Mouse (Mus musculus): ENCODE results near the gene Mtnr1b. TPM values are rescaled to one million over a fixed set of nuclear protein-coding genes. Genes with fewer than 3 reads are reported as not detected.

The Mtnr1b gene
- polyA plus RNA-seq, 2 experiments = not detected

DNA sequence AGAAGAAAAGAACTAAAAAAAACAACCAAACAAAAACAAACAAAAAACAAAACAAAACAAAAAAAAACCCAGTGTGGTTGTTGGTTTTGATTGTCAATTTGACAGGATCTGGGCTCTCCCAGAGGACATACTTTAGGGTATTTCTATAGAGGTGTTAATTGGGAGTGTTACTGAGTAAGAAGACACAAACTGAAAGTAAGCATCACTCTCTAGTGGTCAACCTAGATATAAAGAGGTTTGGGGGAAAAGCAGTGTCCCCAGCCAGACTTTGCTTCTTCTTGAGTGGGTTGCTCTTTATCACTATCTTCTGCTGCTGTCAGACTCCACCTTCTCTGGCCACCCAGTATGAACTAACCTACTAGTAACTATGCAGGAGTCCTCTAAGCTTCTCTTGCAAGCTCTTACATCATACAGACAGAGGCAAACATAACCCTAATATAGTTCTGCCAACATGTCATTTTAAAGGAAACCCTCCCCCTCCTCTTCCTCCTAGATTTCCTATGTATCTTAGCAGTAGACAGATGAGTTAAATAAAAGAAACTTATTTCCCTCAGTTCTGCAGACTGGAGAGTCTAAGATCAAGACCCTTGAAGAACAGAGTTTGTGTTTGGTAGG is 71.8 kb downstream of the Mtnr1b start:
- Histone ChIP-seq H3K27me3 (ENCODE audit: control insufficient read depth, insufficient read depth, low read length) (no peaks in the 10 kb centered on the region), H3K9ac (ENCODE audit: low read depth, low read length, severe bottlenecking) (no peak overlapping the region), H3K4me1 (ENCODE audit: control insufficient read depth, insufficient read depth, low read length) (no peaks in the 10 kb centered on the region), H3K36me3 (ENCODE audit: control insufficient read depth, insufficient read depth, low read length) (no peaks in the 10 kb centered on the region), H3K4me2 (replicated peaks; ENCODE audit: low read depth, low read length, severe bottlenecking) (no peak overlapping the region), H3K4me3 (replicated peaks; ENCODE audit: low read length) (no peak overlapping the region), H3K9me3 (ENCODE audit: control insufficient read depth, low read length) (no peaks in the 10 kb centered on the region), H3K27ac (replicated peaks; ENCODE audit: low read depth, low read length) (no peak overlapping the region)
- DNase-seq (ENCODE audit: low spot score) (no peak), ATAC-seq (ENCODE audit: low FRiP score, low read depth) (no peak)
- TF ChIP-seq POLR2A (IDR thresholded peaks at IDR 0.05; ENCODE audit: borderline replicate concordance, extremely low read depth, insufficient read depth, insufficient read length) = no peak

DNA sequence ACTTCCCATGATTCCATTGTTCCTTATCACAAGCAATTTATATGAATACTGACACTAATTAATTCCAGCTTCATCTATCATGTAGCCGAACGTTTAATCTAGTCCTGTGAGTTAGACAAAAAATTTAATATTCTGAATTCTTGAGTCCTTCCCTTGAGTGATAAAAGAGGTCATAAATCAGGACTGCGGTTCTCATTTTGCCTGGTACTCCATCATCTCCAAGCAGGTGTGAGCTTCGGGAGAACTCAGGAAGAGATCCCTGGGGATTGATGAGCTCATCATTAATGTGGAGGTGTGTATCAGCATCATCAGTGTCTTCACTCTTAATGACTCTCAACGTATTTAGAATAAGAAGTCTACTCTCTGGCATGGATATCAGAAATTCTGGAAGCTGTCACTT is 74.0 kb downstream of the Mtnr1b start:
- Histone ChIP-seq H3K36me3 (ENCODE audit: control insufficient read depth, insufficient read depth, low read length) (no peaks in the 10 kb centered on the region), H3K4me3 (replicated peaks; ENCODE audit: low read length) (no peak overlapping the region), H3K4me1 (ENCODE audit: control insufficient read depth, insufficient read depth, low read length) (no peaks in the 10 kb centered on the region), H3K4me2 (replicated peaks; ENCODE audit: low read depth, low read length, severe bottlenecking) (no peak overlapping the region), H3K9ac (ENCODE audit: low read depth, low read length, severe bottlenecking) (no peak overlapping the region), H3K27ac (replicated peaks; ENCODE audit: low read depth, low read length) (no peak overlapping the region), H3K27me3 (ENCODE audit: control insufficient read depth, insufficient read depth, low read length) (no peaks in the 10 kb centered on the region), H3K9me3 (ENCODE audit: control insufficient read depth, low read length) (no peaks in the 10 kb centered on the region)
- WGBS = 77% methylated on average over 5 of the region's 5 CpGs
- no peak for TF ChIP-seq POLR2A (IDR thresholded peaks at IDR 0.05; ENCODE audit: borderline replicate concordance, extremely low read depth, insufficient read depth, insufficient read length)
- ATAC-seq (ENCODE audit: low FRiP score, low read depth) = no peak
- no peak for DNase-seq (ENCODE audit: low spot score)

DNA sequence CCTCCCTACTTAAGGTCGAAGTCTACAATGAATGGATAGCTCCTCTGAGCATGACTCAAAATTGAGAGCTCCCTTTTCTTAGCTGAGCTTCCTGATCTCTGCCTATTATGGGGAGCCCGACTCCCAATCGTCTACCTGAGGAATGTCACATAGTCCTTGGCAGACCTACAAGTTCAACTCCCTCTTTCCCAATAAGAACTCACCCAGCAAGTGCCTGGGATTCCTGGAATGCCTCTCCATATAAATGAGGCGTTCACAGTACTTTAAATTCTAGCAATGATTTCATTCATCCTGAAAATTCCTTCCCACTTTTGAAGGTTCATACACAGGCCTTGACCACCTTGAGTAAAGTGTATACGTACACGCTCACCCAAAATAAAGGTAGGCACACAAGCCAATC is 79.9 kb downstream of the Mtnr1b start:
- Histone ChIP-seq H3K9ac (ENCODE audit: low read depth, low read length, severe bottlenecking) (no peak overlapping the region), H3K4me1 (ENCODE audit: control insufficient read depth, insufficient read depth, low read length) (no peaks in the 10 kb centered on the region), H3K27me3 (ENCODE audit: control insufficient read depth, insufficient read depth, low read length) (no peaks in the 10 kb centered on the region), H3K4me3 (replicated peaks; ENCODE audit: low read length) (no peak overlapping the region), H3K9me3 (ENCODE audit: control insufficient read depth, low read length) (no peaks in the 10 kb centered on the region), H3K27ac (replicated peaks; ENCODE audit: low read depth, low read length) (no peak overlapping the region), H3K36me3 (ENCODE audit: control insufficient read depth, insufficient read depth, low read length) (no peaks in the 10 kb centered on the region), H3K4me2 (replicated peaks; ENCODE audit: low read depth, low read length, severe bottlenecking) (no peak overlapping the region)
- no peak for TF ChIP-seq POLR2A (IDR thresholded peaks at IDR 0.05; ENCODE audit: borderline replicate concordance, extremely low read depth, insufficient read depth, insufficient read length)
- DNase-seq (ENCODE audit: low spot score) (no peak), ATAC-seq (ENCODE audit: low FRiP score, low read depth) (no peak)
- WGBS = 63% methylated on average over 6 of the region's 6 CpGs

DNA sequence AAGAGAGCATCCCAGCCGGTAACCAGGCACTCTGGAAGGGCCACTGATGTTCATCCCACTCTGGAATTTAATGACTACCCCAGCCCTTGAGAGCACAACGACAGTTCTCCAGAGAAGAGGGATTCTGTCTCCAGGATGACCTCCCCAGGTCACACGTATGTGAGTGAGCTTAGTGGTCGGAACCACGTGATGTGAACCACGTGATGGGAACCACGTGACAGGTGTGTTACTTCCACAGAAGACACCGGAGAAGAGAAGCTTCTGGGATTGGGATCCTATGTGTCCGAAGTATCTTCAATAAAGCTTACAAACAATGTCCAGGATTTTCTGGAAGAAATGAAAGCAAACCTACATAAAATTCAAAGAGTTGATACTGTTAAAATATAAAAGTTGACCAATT is 82.3 kb downstream of the Mtnr1b start:
- Histone ChIP-seq H3K27me3 (ENCODE audit: control insufficient read depth, insufficient read depth, low read length) (no peaks in the 10 kb centered on the region), H3K9me3 (ENCODE audit: control insufficient read depth, low read length) (no peaks in the 10 kb centered on the region), H3K4me3 (replicated peaks; ENCODE audit: low read length) (no peak overlapping the region), H3K4me1 (ENCODE audit: control insufficient read depth, insufficient read depth, low read length) (no peaks in the 10 kb centered on the region), H3K9ac (ENCODE audit: low read depth, low read length, severe bottlenecking) (no peak overlapping the region), H3K36me3 (ENCODE audit: control insufficient read depth, insufficient read depth, low read length) (no peaks in the 10 kb centered on the region), H3K27ac (replicated peaks; ENCODE audit: low read depth, low read length) (no peak overlapping the region), H3K4me2 (replicated peaks; ENCODE audit: low read depth, low read length, severe bottlenecking) (no peak overlapping the region)
- ATAC-seq (ENCODE audit: low FRiP score, low read depth) (no peak), DNase-seq (ENCODE audit: low spot score) (no peak)
- TF ChIP-seq POLR2A (IDR thresholded peaks at IDR 0.05; ENCODE audit: borderline replicate concordance, extremely low read depth, insufficient read depth, insufficient read length) = no peak
- WGBS = 88% methylated on average over 9 of the region's 9 CpGs

DNA sequence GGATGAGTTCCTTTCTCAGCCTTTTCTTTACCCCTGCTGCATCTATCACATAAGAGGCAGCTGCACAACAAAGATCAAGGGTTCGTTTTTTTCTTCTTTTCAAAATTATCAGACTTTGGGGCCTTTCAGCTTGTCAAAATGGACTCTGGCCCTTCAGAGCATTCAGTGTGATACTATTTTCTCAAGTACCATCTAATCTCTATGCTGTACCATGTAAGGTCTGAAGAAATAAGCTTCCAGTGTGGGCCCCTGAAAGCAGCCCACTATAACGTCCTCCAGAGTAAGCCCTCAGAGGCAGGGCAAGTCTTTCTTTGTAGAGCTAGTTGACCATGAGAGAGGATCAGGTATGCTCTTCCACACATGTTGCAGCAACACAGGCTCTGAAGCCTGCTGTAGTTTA is 87.7 kb downstream of the Mtnr1b start:
- Histone ChIP-seq H3K4me2 (replicated peaks; ENCODE audit: low read depth, low read length, severe bottlenecking) (no peak overlapping the region), H3K27ac (replicated peaks; ENCODE audit: low read depth, low read length) (no peak overlapping the region), H3K4me1 (ENCODE audit: control insufficient read depth, insufficient read depth, low read length) (no peaks in the 10 kb centered on the region), H3K27me3 (ENCODE audit: control insufficient read depth, insufficient read depth, low read length) (no peaks in the 10 kb centered on the region), H3K4me3 (replicated peaks; ENCODE audit: low read length) (no peak overlapping the region), H3K9ac (ENCODE audit: low read depth, low read length, severe bottlenecking) (no peak overlapping the region), H3K9me3 (ENCODE audit: control insufficient read depth, low read length) (no peaks in the 10 kb centered on the region), H3K36me3 (ENCODE audit: control insufficient read depth, insufficient read depth, low read length) (no peaks in the 10 kb centered on the region)
- WGBS = 75% methylated on average over 2 of the region's 2 CpGs
- ATAC-seq (ENCODE audit: low FRiP score, low read depth) (no peak), DNase-seq (ENCODE audit: low spot score) (no peak)
- no peak for TF ChIP-seq POLR2A (IDR thresholded peaks at IDR 0.05; ENCODE audit: borderline replicate concordance, extremely low read depth, insufficient read depth, insufficient read length)

DNA sequence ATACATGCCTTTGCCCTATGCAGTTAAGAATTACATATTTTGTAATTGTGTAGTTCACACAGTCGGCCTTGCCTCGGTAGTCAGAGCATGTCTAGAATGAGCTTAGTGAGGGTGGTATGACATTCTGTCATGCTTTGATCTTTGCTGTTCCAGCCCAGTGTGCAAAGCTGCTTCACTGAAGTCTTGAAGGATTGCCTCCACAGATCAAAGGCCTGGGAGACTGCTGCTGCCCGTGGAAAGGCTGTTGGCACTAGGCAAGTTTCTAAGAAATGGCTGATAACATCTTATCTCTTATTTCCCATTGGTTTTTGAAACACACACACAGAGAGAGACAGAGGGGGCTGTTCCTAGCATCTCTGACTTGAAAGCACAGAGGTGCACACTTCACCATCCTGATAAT is 88.2 kb downstream of the Mtnr1b start:
- Histone ChIP-seq H3K9me3 (ENCODE audit: control insufficient read depth, low read length) (no peaks in the 10 kb centered on the region), H3K4me3 (replicated peaks; ENCODE audit: low read length) (no peak overlapping the region), H3K36me3 (ENCODE audit: control insufficient read depth, insufficient read depth, low read length) (no peaks in the 10 kb centered on the region), H3K4me2 (replicated peaks; ENCODE audit: low read depth, low read length, severe bottlenecking) (no peak overlapping the region), H3K27ac (replicated peaks; ENCODE audit: low read depth, low read length) (no peak overlapping the region), H3K9ac (ENCODE audit: low read depth, low read length, severe bottlenecking) (no peak overlapping the region), H3K4me1 (ENCODE audit: control insufficient read depth, insufficient read depth, low read length) (no peaks in the 10 kb centered on the region), H3K27me3 (ENCODE audit: control insufficient read depth, insufficient read depth, low read length) (no peaks in the 10 kb centered on the region)
- TF ChIP-seq POLR2A (IDR thresholded peaks at IDR 0.05; ENCODE audit: borderline replicate concordance, extremely low read depth, insufficient read depth, insufficient read length) = no peak
- no peak for DNase-seq (ENCODE audit: low spot score)
- no peak for ATAC-seq (ENCODE audit: low FRiP score, low read depth)
- 48% methylated on average over 3 of the region's 3 CpGs for WGBS

Data from limb, embryonic 14.5 days (tissue).